Mouse (Mus musculus): Measurements from ENCODE around the gene Clec3b.
A peak's percentile ranks its signal among the peaks of the same experiment; 100 is the strongest.

Gene Clec3b

GRCm38 (mm10) chr9:123150241-123151020, at the start of gene Clec3b:
Gene Clec3b, plus strand, starts transcription at chr9:123150946.
- no peak for DNase-seq (ENCODE audit: inconsistent ontology term)

- no peak for DNase-seq (ENCODE audit: inconsistent ontology term)
Measured at GRCm38 (mm10) chr9:123103425-123103824, 47.3 kb upstream of the Clec3b start.

GRCm38 (mm10) chr9:123104362-123104761, 46.4 kb upstream of the Clec3b start:
- no peak for DNase-seq (ENCODE audit: inconsistent ontology term)

- peak; percentile 94 for DNase-seq (ENCODE audit: inconsistent ontology term)
Measured at GRCm38 (mm10) chr9:123107186-123107585, 43.6 kb upstream of the Clec3b start.

- no peak for DNase-seq (ENCODE audit: inconsistent ontology term)
Measured at GRCm38 (mm10) chr9:123109188-123109587, 41.6 kb upstream of the Clec3b start.

- no peak for DNase-seq (ENCODE audit: inconsistent ontology term)
Measured at GRCm38 (mm10) chr9:123111751-123112221, 39.0 kb upstream of the Clec3b start.

- DNase-seq (ENCODE audit: inconsistent ontology term): peak; percentile 95
Measured at GRCm38 (mm10) chr9:123112805-123113521, 37.8 kb upstream of the Clec3b start, which contains the start of the genes Zdhhc3 and Exosc7. Gene Zdhhc3, minus strand, starts transcription at chr9:123113205. Gene Exosc7, plus strand, starts transcription at chr9:123113215.

- no peak for DNase-seq (ENCODE audit: inconsistent ontology term)
Measured at GRCm38 (mm10) chr9:123113931-123114330, 36.8 kb upstream of the Clec3b start.

GRCm38 (mm10) chr9:123115566-123115965, 35.2 kb upstream of the Clec3b start:
- no peak for DNase-seq (ENCODE audit: inconsistent ontology term)

- DNase-seq (ENCODE audit: inconsistent ontology term): no peak
Measured at GRCm38 (mm10) chr9:123123017-123123416, 27.7 kb upstream of the Clec3b start.

GRCm38 (mm10) chr9:123123571-123124412, 27.0 kb upstream of the Clec3b start:
- DNase-seq (ENCODE audit: inconsistent ontology term): no peak

GRCm38 (mm10) chr9:123124413-123124981, 26.2 kb upstream of the Clec3b start:
- no peak for DNase-seq (ENCODE audit: inconsistent ontology term)

GRCm38 (mm10) chr9:123127663-123128062, 23.1 kb upstream of the Clec3b start:
- DNase-seq (ENCODE audit: inconsistent ontology term): no peak

- no peak for DNase-seq (ENCODE audit: inconsistent ontology term)
Measured at GRCm38 (mm10) chr9:123132994-123133393, 17.8 kb upstream of the Clec3b start.

- DNase-seq (ENCODE audit: inconsistent ontology term): no peak
Measured at GRCm38 (mm10) chr9:123136953-123137682, 13.6 kb upstream of the Clec3b start.

- DNase-seq (ENCODE audit: inconsistent ontology term): no peak
Measured at GRCm38 (mm10) chr9:123138891-123139474, 11.8 kb upstream of the Clec3b start.

- DNase-seq (ENCODE audit: inconsistent ontology term): no peak
Measured at GRCm38 (mm10) chr9:123139887-123140614, 10.7 kb upstream of the Clec3b start.

- no peak for DNase-seq (ENCODE audit: inconsistent ontology term)
Measured at GRCm38 (mm10) chr9:123148430-123148829, 2.3 kb upstream of the Clec3b start.

- DNase-seq (ENCODE audit: inconsistent ontology term): no peak
Measured at GRCm38 (mm10) chr9:123151561-123151960, 815 bp downstream of the Clec3b start.

- DNase-seq (ENCODE audit: inconsistent ontology term): no peak
Measured at GRCm38 (mm10) chr9:123152026-123152425, 1.3 kb downstream of the Clec3b start.

All from Muller cell, postnatal 12 days (primary cell).